Mouse (Mus musculus) liver, embryonic 13.5 days (tissue): Measurements from ENCODE around the gene S100a10. TPM values are rescaled to one million over a fixed set of nuclear protein-coding genes. Genes with fewer than 3 reads are reported as not detected.

Experiments used
- ATAC-seq: fragments of 200-750 bp; cut with Nextera tagmentation; 2 replicates; pipeline ENCODE4 v1.8.0; 2017; ENCODE audit warnings: low read depth, mild to moderate bottlenecking, moderate number of reproducible peaks, moderate library complexity
- DNase-seq: peaks from one replicate; pipeline ENCODE4 v3.0.0; 2022
- H3K27ac ChIP-seq: fragments of 300-500 bp; sonication (generic); 2 replicates; pipeline ENCODE4 v1.5.1; 2015; ENCODE audit warnings: moderate library complexity, mild to moderate bottlenecking, inconsistent platforms
- H3K27me3 ChIP-seq: fragments of 300-500 bp; sonication (generic); 2 replicates; pipeline ENCODE4 v1.6.1; 2015; ENCODE audit warnings: mild to moderate bottlenecking, inconsistent platforms
- H3K36me3 ChIP-seq: fragments of 300-500 bp; sonication (generic); 2 replicates; pipeline ENCODE4 v1.6.1; 2015; ENCODE audit warnings: mild to moderate bottlenecking, inconsistent platforms
- H3K4me1 ChIP-seq: fragments of 300-500 bp; sonication (generic); replicated peaks from 2 replicates; pipeline ENCODE4 v1.6.1; 2015; ENCODE audit warnings: inconsistent platforms
- H3K4me2 ChIP-seq: fragments of 300-500 bp; sonication (generic); 2 replicates; pipeline ENCODE4 v1.6.1; 2015; ENCODE audit warnings: inconsistent platforms, mild to moderate bottlenecking, moderate library complexity
- H3K4me3 ChIP-seq: fragments of 300-500 bp; sonication (generic); replicated peaks from 2 replicates; pipeline ENCODE4 v1.5.1; 2015; ENCODE audit warnings: mild to moderate bottlenecking, inconsistent platforms
- H3K9ac ChIP-seq: fragments of 300-500 bp; sonication (generic); 2 replicates; pipeline ENCODE4 v1.6.1; 2015; ENCODE audit warnings: mild to moderate bottlenecking, inconsistent platforms
- H3K9me3 ChIP-seq: fragments of 300-500 bp; sonication (generic); replicated peaks from 2 replicates; pipeline ENCODE4 v1.6.1; 2016; ENCODE audit warnings: inconsistent platforms
- WGBS: fragments of 180-500 bp; shearing (Covaris S2); methylation state at CpG from one replicate; pipeline ENCODE4 v1.1.7; 2015; ENCODE audit not compliant: insufficient replicate concordance; 5-methylcytosine and 5-hydroxymethylcytosine counted together
- polyA plus RNA-seq: library from polyadenylated mRNA; unstranded; fragments of >200 nt; fragmentation: Nextera tagmentation; extraction: Ambion mirVana; gene quantifications from 2 replicates; pipeline ENCODE4 v1.2.1, GENCODE M21; 2015

Gene S100a10
- 69.5 and 71.2 TPM in 2 replicates for polyA plus RNA-seq

DNA sequence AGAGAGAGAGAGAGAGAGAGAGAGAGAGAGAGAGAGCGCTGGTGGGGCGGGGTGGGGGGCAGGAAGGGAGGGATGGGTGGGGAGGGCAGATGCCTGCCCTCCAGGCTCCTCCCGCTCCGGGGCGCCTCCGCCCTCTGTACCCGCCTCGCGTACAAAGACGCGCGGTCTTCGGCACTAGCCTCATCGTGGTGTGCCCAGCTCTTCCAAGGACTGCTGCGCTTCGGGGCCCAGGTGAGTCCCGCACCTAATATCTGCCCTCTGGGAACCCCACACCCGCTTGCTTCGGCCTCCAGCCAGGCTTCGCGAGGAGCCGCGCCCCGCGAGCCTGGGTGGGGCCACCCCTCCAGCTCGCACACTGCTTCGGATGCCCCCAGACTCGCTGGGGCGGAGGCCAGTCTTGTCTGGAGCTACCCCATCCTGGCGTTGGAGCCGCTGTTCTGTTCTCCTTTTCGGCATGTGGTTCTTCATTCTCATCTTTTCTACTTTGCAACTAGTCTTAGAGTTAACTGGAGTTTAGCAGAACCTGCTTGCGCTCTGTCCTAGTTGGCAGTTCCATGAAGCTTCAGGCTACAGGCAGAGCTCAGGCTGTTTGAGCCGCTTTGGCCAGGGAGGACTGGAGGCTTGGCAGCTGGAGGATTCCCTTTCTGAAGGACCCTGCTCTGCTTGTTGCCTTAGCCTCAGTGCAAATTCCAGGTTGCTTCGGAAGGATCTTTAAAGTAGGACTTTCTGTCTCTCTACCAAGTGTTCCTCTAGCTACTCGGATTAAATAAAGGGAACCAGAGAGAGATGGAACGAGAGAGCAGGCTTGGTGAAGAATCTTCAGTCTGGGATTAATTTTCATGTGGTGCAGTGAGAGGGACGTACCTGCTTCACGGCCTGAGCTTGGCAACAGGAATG, at the start of gene S100a10:
S100a10 (plus strand) TSS at position 100 of the 897 bp plus-strand sequence.
- Histone ChIP-seq H3K27ac (peak within 1 kb of the TSS; percentile 64), H3K9ac (peak within 1 kb of the TSS; percentile 66), H3K4me3 (peak within 1 kb of the TSS; percentile 63), H3K27me3 (no peaks in the 10 kb centered on the region), H3K36me3 (no peaks in the 10 kb centered on the region), H3K4me2 (peak within 1 kb of the TSS; percentile 79), H3K9me3 (no peaks in the 10 kb centered on the region), H3K4me1 (peaks cover 30% of the 10 kb centered on the region)
- WGBS, result under 1% methylated on average over 37 of the region's 39 CpGs
- DNase-seq (peak; percentile 34), ATAC-seq (peak; percentile 88)

- no peak overlapping the region for H3K9ac ChIP-seq
- no peaks in the 10 kb centered on the region for H3K9me3 ChIP-seq
- DNase-seq (no peak), ATAC-seq (no peak)
- H3K27ac ChIP-seq, result no peak overlapping the region
- no peaks in the 10 kb centered on the region for H3K36me3 ChIP-seq
- peak overlapping the region; percentile 24; the same call in 1 of the 2 replicates for H3K4me2 ChIP-seq
- H3K4me1 ChIP-seq, result peaks cover 4% of the 10 kb centered on the region; the same call in 1 of the 2 replicates
- WGBS, result 23% methylated on average over 30 of the region's 30 CpGs
- H3K27me3 ChIP-seq, result no peaks in the 10 kb centered on the region
- no peak overlapping the region for H3K4me3 ChIP-seq
Observed at GRCm38 (mm10) chr3:93505960-93506863, 48.7 kb upstream of the S100a10 start.

DNA sequence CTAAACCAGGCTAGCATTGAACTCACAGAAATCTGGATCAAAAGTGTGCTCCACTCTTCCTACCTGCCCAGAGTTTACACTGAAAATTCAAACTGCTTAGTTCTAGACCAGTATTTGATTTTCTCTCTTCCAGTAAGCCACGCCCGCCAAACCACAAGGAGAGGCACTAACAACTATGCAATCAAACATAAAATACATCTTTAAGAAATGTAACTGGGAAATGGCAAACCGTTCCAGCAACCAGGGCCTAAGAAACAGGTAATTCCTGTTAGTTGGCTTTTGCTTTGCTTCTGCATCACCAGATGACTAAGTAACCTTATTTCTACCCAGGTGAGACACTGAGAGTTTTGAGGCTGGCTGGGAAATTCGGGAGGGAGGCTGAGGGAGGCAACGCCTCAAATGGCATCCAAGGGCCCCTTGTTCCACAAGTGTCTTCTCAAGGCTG, 48.0 kb upstream of the S100a10 start:
- no peaks in the 10 kb centered on the region for H3K9me3 ChIP-seq
- WGBS, result 53% methylated on average over 5 of the region's 5 CpGs
- peaks cover 4% of the 10 kb centered on the region; the same call in 1 of the 2 replicates for H3K4me1 ChIP-seq
- no peak overlapping the region for H3K4me2 ChIP-seq
- no peak for ATAC-seq
- H3K36me3 ChIP-seq, result no peaks in the 10 kb centered on the region
- H3K4me3 ChIP-seq, result no peak overlapping the region
- no peak overlapping the region for H3K9ac ChIP-seq
- no peak overlapping the region for H3K27ac ChIP-seq
- H3K27me3 ChIP-seq, result no peaks in the 10 kb centered on the region
- no peak for DNase-seq

GRCm38 (mm10) chr3:93509301-93509700, 45.6 kb upstream of the S100a10 start:
- no peak for ATAC-seq
- Histone ChIP-seq H3K9me3 (no peaks in the 10 kb centered on the region), H3K4me2 (no peak overlapping the region), H3K27ac (no peak overlapping the region), H3K4me1 (peaks cover 4% of the 10 kb centered on the region; the same call in 1 of the 2 replicates), H3K27me3 (no peaks in the 10 kb centered on the region), H3K36me3 (no peaks in the 10 kb centered on the region), H3K9ac (no peak overlapping the region), H3K4me3 (no peak overlapping the region)
- no peak for DNase-seq
- 15% methylated on average over 1 of the region's 1 CpGs for WGBS

- no peaks in the 10 kb centered on the region for H3K36me3 ChIP-seq
- no peak overlapping the region for H3K9ac ChIP-seq
- H3K27ac ChIP-seq, result no peak overlapping the region
- peaks cover 3% of the 10 kb centered on the region; the same call in 1 of the 2 replicates for H3K4me1 ChIP-seq
- ATAC-seq (no peak), DNase-seq (no peak)
- H3K27me3 ChIP-seq, result no peaks in the 10 kb centered on the region
- 52% methylated on average over 1 of the region's 1 CpGs for WGBS
- no peaks in the 10 kb centered on the region for H3K9me3 ChIP-seq
- H3K4me3 ChIP-seq, result no peak overlapping the region
- H3K4me2 ChIP-seq, result no peak overlapping the region
Observed at GRCm38 (mm10) chr3:93511036-93511435, 43.8 kb upstream of the S100a10 start.

DNA sequence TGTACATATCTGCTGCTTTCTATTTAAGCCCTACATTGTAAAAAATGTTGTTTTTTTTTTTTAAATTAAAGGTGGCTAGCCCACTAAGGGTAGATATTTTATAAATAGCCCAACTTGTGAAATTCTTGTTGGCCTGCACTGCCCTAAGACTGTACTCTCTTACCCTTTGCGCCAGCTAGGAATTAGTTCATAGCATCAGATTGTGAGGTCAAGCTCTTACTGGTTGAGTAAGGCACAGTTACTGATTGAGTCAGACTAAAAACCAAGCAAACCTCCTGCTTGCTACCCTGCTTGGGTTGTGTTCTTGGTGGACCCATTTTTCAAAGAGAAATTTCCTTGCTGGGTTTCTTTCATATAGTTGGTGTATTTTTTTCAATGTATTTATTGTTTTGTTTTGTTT, 43.1 kb upstream of the S100a10 start:
- 89% methylated on average over 1 of the region's 1 CpGs for WGBS
- ATAC-seq (no peak), DNase-seq (no peak)
- Histone ChIP-seq H3K27me3 (no peaks in the 10 kb centered on the region), H3K4me3 (no peak overlapping the region), H3K4me1 (no peaks in the 10 kb centered on the region), H3K9ac (no peak overlapping the region), H3K36me3 (no peaks in the 10 kb centered on the region), H3K27ac (no peak overlapping the region), H3K9me3 (no peaks in the 10 kb centered on the region), H3K4me2 (no peak overlapping the region)

DNA sequence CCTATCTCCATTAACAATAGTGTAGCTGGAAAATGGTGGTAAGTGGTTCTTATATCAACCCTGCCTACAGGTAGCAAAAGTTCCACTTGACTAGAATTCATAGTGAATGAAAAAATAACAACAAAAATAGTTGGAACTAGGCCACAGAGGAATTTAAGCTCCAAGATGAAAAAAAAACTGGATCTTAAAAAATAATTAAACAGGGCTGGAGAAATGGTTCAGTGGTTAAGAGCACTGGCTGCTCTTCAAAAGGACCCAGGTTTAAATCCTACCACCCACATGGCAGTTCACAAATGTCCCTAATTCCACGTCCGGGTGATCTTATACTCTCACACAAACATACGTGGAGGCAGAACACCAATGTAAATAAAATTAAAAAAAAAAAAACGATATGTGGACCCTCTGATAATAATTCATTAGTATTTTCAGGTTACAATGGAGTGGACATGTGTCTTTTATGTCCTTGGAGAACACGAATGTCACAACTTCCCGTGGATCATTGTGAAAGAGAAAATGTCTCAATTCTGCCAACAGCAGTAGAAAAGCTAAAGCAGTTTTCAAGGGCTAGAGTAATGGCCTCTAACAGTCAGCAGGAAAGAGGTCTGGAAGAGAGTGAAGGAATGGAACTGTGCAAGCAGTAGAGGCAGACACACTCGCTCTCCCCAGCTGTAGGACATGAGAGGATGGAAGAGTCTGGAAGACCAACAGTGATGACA, 42.3 kb upstream of the S100a10 start:
- H3K4me1 ChIP-seq, result no peaks in the 10 kb centered on the region
- no peak overlapping the region for H3K4me3 ChIP-seq
- no peaks in the 10 kb centered on the region for H3K27me3 ChIP-seq
- 62% methylated on average over 7 of the region's 7 CpGs for WGBS
- H3K9me3 ChIP-seq, result no peaks in the 10 kb centered on the region
- no peak overlapping the region for H3K9ac ChIP-seq
- DNase-seq (no peak), ATAC-seq (no peak)
- H3K4me2 ChIP-seq, result no peak overlapping the region
- no peaks in the 10 kb centered on the region for H3K36me3 ChIP-seq
- no peak overlapping the region for H3K27ac ChIP-seq

GRCm38 (mm10) chr3:93514628-93515027, 40.3 kb upstream of the S100a10 start:
- DNase-seq, result no peak
- WGBS, result 72% methylated on average over 3 of the region's 3 CpGs
- Histone ChIP-seq H3K27ac (no peak overlapping the region), H3K4me3 (no peak overlapping the region), H3K4me1 (no peaks in the 10 kb centered on the region), H3K4me2 (no peak overlapping the region), H3K9ac (no peak overlapping the region), H3K36me3 (no peaks in the 10 kb centered on the region), H3K9me3 (no peaks in the 10 kb centered on the region), H3K27me3 (no peaks in the 10 kb centered on the region)
- ATAC-seq, result no peak

- no peaks in the 10 kb centered on the region for H3K27me3 ChIP-seq
- ATAC-seq, result no peak
- H3K27ac ChIP-seq, result no peak overlapping the region
- H3K4me2 ChIP-seq, result no peak overlapping the region
- H3K36me3 ChIP-seq, result no peaks in the 10 kb centered on the region
- H3K9me3 ChIP-seq, result no peaks in the 10 kb centered on the region
- no peak overlapping the region for H3K4me3 ChIP-seq
- H3K4me1 ChIP-seq, result peaks cover 10% of the 10 kb centered on the region
- no peak for DNase-seq
- H3K9ac ChIP-seq, result no peak overlapping the region
- WGBS, result 61% methylated on average over 2 of the region's 2 CpGs
Observed at GRCm38 (mm10) chr3:93517343-93517742, 37.5 kb upstream of the S100a10 start.

DNA sequence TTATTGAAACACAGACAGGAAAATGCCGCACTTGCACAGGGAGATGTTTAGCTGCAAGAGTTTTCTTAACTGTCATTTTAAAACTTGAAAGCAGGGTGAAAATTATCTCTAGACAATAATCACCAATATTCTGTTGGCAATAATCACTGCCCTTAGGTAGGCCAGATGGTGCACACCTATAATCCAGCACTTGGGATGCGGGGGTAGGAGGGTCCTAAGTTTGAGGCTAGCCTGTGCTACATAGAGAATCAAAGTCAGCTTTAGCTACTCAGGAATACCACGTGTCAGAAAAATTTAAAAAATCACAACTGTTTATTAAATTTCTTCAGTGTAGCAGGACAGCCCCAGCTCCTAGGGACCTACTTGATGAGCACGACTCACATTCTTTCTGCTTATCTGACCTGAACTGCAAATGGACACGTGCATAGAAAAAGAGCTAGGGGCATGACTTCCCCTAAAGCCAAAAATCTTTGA, 35.0 kb upstream of the S100a10 start:
- peak overlapping the region; percentile 72 for H3K4me2 ChIP-seq
- H3K9ac ChIP-seq, result no peak overlapping the region
- H3K4me1 ChIP-seq, result peaks cover 10% of the 10 kb centered on the region
- no peaks in the 10 kb centered on the region for H3K36me3 ChIP-seq
- DNase-seq, result no peak
- 47% methylated on average over 5 of the region's 5 CpGs for WGBS
- no peaks in the 10 kb centered on the region for H3K9me3 ChIP-seq
- H3K27ac ChIP-seq, result no peak overlapping the region
- H3K27me3 ChIP-seq, result no peaks in the 10 kb centered on the region
- H3K4me3 ChIP-seq, result peak overlapping the region; percentile 60; the same call in 1 of the 2 replicates
- no peak; the same call in 1 of the 2 replicates for ATAC-seq
